Mouse (Mus musculus): Measurements from ENCODE around the gene Nol12.

Nol12 gene

GRCm38 (mm10) chr15:78916052-78916826, 18.5 kb upstream of the Nol12 start:
- no peak for DNase-seq (ENCODE audit: low read depth, low spot score)

GRCm38 (mm10) chr15:78918126-78918525, 16.6 kb upstream of the Nol12 start:
- no peak for DNase-seq (ENCODE audit: low read depth, low spot score)

- no peak for DNase-seq (ENCODE audit: low read depth, low spot score)
Measured at GRCm38 (mm10) chr15:78919914-78920313, 14.8 kb upstream of the Nol12 start.

- no peak for DNase-seq (ENCODE audit: low read depth, low spot score)
Measured at GRCm38 (mm10) chr15:78922700-78923099, 12.0 kb upstream of the Nol12 start.

GRCm38 (mm10) chr15:78923585-78923984, 11.1 kb upstream of the Nol12 start:
- DNase-seq (ENCODE audit: low read depth, low spot score) = no peak

- DNase-seq (ENCODE audit: low read depth, low spot score) = no peak
Measured at GRCm38 (mm10) chr15:78925129-78925528, 9.6 kb upstream of the Nol12 start.

- DNase-seq (ENCODE audit: low read depth, low spot score) = peak; percentile 90
Measured at GRCm38 (mm10) chr15:78926021-78926919, 8.5 kb upstream of the Nol12 start, which contains the start of gene Lgals1. TSS of gene Lgals1 (plus strand) at chr15:78926725.

- no peak for DNase-seq (ENCODE audit: low read depth, low spot score)
Measured at GRCm38 (mm10) chr15:78927021-78927787, 7.5 kb upstream of the Nol12 start.

GRCm38 (mm10) chr15:78927788-78928457, 6.8 kb upstream of the Nol12 start:
- DNase-seq (ENCODE audit: low read depth, low spot score) = peak; percentile 93

GRCm38 (mm10) chr15:78928539-78928938, 6.2 kb upstream of the Nol12 start:
- DNase-seq (ENCODE audit: low read depth, low spot score) = no peak

GRCm38 (mm10) chr15:78930192-78930706, 4.5 kb upstream of the Nol12 start:
- DNase-seq (ENCODE audit: low read depth, low spot score) = no peak

- DNase-seq (ENCODE audit: low read depth, low spot score) = no peak
Measured at GRCm38 (mm10) chr15:78930801-78931426, 3.8 kb upstream of the Nol12 start.

GRCm38 (mm10) chr15:78931577-78931976, 3.2 kb upstream of the Nol12 start:
- DNase-seq (ENCODE audit: low read depth, low spot score) = no peak

- no peak for DNase-seq (ENCODE audit: low read depth, low spot score)
Measured at GRCm38 (mm10) chr15:78936403-78936802, 1.7 kb downstream of the Nol12 start.

- no peak for DNase-seq (ENCODE audit: low read depth, low spot score)
Measured at GRCm38 (mm10) chr15:78937311-78937710, 2.6 kb downstream of the Nol12 start.

- DNase-seq (ENCODE audit: low read depth, low spot score) = no peak
Measured at GRCm38 (mm10) chr15:78937963-78938362, 3.2 kb downstream of the Nol12 start.

- no peak for DNase-seq (ENCODE audit: low read depth, low spot score)
Measured at GRCm38 (mm10) chr15:78940325-78940724, 5.6 kb downstream of the Nol12 start.

GRCm38 (mm10) chr15:78942663-78943062, 7.9 kb downstream of the Nol12 start:
- DNase-seq (ENCODE audit: low read depth, low spot score) = peak; percentile 80

- no peak for DNase-seq (ENCODE audit: low read depth, low spot score)
Measured at GRCm38 (mm10) chr15:78946232-78946631, 11.5 kb downstream of the Nol12 start.

GRCm38 (mm10) chr15:78947657-78948056, 12.9 kb downstream of the Nol12 start, which contains the start of gene Triobp:
TSS of gene Triobp (plus strand) at chr15:78947724.
- peak; percentile 90 for DNase-seq (ENCODE audit: low read depth, low spot score)
